Mouse (Mus musculus): Measurements from ENCODE around the gene Rpl41.

- no peak for TF ChIP-seq EP300 (IDR thresholded peaks at IDR 0.05; ENCODE audit: low read depth)
- TF ChIP-seq CTCF (IDR thresholded peaks at IDR 0.05; ENCODE audit: low read depth), result no peak
Observed at GRCm38 (mm10) chr10:128509203-128509602, 39.9 kb downstream of the Rpl41 start.
